Mouse (Mus musculus): ENCODE data around the gene Slc22a17.

The Slc22a17 gene

DNA sequence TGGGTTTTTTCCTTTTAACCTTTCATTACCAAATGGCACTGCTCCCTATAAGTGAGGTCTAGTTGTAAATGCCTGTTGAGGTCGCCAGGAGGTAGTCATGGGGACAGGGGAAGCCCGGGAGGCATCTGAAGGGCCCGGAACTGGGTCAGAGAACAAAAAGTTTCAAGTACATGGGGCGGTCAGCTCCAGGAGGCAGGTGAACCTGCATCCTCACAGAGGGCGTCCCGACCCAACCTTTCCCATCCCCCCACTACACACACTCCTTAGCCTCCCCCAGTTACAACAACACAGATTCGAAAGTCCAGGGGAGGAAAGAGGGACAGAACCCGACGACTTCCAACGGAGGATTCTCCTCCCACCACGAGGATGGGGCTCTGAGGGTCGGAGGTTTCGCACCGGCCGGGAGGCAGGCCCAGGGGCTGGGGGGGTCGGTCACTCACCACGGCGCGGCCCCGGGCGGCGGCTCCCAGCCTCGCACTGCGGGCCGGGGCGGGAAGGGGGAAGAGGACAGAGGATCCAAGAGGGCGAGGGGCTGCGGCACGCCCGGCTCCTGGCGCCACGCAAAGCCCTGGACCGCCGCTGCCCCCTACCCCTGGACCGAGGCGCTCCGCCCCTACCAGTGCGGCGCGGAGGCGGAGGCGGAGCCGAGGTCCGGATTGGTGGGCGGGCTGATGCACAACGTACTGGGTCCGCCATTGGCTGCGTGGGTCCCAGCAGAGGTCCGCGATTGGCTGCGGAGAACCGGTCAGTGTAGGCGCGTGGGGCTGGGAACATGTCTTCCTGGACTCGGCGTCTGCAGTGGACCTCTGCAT, 49.2 kb downstream of the Slc22a17 start:
- DNase-seq (ENCODE audit: low spot score in 2 of 2), result peak; percentile 88 to 93

GRCm38 (mm10) chr14:54860511-54860910, 52.4 kb downstream of the Slc22a17 start:
- peak; percentile 43 to 78 for DNase-seq (ENCODE audit: low spot score in 2 of 2)

GRCm38 (mm10) chr14:54857891-54858290, 55.0 kb downstream of the Slc22a17 start:
- DNase-seq (ENCODE audit: low spot score in 2 of 2), result no peak

DNA sequence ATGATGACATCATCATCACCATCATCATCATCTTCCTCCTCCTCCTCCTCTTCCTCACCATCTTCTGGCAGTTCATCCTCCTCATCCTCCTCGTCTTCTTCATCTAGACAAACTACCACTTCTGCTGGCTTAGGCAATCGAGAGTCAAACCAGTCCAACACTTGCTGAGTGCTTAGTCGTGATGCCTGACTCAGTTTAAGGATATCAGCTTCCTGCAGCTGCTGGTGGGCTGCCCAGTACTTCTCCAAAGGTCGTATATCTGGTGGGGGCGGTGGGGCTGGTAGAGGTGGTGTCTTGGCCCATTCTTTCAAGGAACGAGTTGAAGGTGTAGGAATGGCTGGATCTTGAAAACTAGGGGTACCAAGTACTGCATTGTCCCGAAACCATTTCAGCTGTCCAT, 56.2 kb downstream of the Slc22a17 start:
- DNase-seq (ENCODE audit: low spot score in 2 of 2), result no peak
